Comparison of ENCODE assay signal across 11 mouse cellular contexts in the genomic region with DNA sequence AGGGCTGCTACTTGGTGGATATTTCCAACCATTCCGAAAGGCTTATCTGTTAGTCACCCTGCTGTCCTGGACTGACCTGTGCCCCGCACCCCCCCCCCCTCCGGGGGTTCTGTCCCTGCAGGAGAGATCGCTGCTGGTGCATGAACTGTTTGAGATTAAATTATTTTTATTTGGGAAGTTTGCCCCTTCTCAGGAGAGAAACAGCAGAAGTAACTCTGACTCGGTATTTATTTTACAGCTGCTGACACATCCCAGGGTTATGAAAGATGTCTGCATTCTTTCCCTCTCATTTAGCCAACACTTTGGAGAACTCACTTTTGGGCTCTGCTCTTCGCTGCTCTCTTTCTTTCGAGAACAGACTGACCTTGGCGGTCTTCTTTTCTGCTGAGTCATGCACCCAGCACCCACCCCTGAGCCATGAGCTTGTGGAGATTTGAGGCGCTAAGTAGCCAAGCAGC.
DNase-seq lines count a peak whose midpoint lies in the region; ATAC-seq and TF ChIP-seq lines count a peak whose summit lies in the region.
"Had no signal": no experiment of that assay in that cellular context is flagged by ENCODE, and none has a peak within 500 bp of the region (broad histone marks: within the 10 kb centered on the region; RNA-seq: fewer than 3 reads in every experiment).

No protein-coding gene starts in this region.

- H3K36me3 ChIP-seq in lung, embryonic 16.5 days (ENCODE audit: control insufficient read depth, insufficient read depth, low read length), result no peaks in the 10 kb centered on the region
- H3K36me3 ChIP-seq: midbrain, embryonic 12.5 days had no signal

- CTCF ChIA-PET in Patski (lab: Charles Lee), result no interaction called here

- POLR2A ChIA-PET in Patski (lab: Charles Lee), result no interaction called here

- peak; percentile 56 to 73 for DNase-seq in adrenal gland, adult (ENCODE audit: inconsistent age in 2 of 2, low spot score in 1 of 2)
- DNase-seq in adrenal gland, postnatal 4 days (ENCODE audit: low spot score in 2 of 2), result no peak
- peak; percentile 41 for DNase-seq in Patski (ENCODE audit: low read depth, low spot score)
- DNase-seq in gastrocnemius, postnatal 25 days, result peak; percentile 85
- no peak for DNase-seq in left cerebral cortex, postnatal 4 days
- no peak for DNase-seq in layer of hippocampus, adult 9-10 months (ENCODE audit: low spot score)
- DNase-seq in left cerebral cortex, postnatal 14 days (ENCODE audit: low spot score in 2 of 2), result no peak

- H3K27ac ChIP-seq in lung, embryonic 16.5 days (ENCODE audit: low read length), result no peak overlapping the region
- H3K27ac ChIP-seq: midbrain, embryonic 12.5 days had no signal

- no peak for TF ChIP-seq CTCF in Patski (IDR thresholded peaks at IDR 0.05)

- no peaks in the 10 kb centered on the region for H3K4me1 ChIP-seq in lung, embryonic 16.5 days (replicated peaks; ENCODE audit: control insufficient read depth, insufficient read depth, low read length)
- H3K4me1 ChIP-seq: midbrain, embryonic 12.5 days had no signal

- no peak overlapping the region for H3K4me2 ChIP-seq in lung, embryonic 16.5 days (ENCODE audit: low read depth, low read length)
- H3K4me2 ChIP-seq: midbrain, embryonic 12.5 days had no signal

- 71% methylated on average over 9 of the region's 9 CpGs for WGBS in lung, embryonic 16.5 days

- no peak overlapping the region for H3K9ac ChIP-seq in lung, embryonic 16.5 days (ENCODE audit: low read length)
- H3K9ac ChIP-seq: midbrain, embryonic 12.5 days had no signal

- peak; percentile 86 for ATAC-seq in Patski
- ATAC-seq in lung, embryonic 16.5 days (ENCODE audit: low read depth), result 0 out of 2 replicates have a peak, but pooled peaks have one; percentile 28
- ATAC-seq: activated CD4-positive, CD25-positive, alpha-beta regulatory T cell, adult 4 months; intestine, postnatal 0 days had no signal

- no peaks in the 10 kb centered on the region for H3K27me3 ChIP-seq in Patski
- H3K27me3 ChIP-seq in lung, embryonic 16.5 days (ENCODE audit: control insufficient read depth, insufficient read depth, low read depth, low read length), result no peaks in the 10 kb centered on the region
- H3K27me3 ChIP-seq: midbrain, embryonic 12.5 days had no signal

- intact Hi-C loops in left cerebral cortex, postnatal 4 days (cut with DNase I), result no loop called here
- intact Hi-C loops in left cerebral cortex, postnatal 14 days (cut with DNase I), result no loop called here

- in situ Hi-C loops in Patski (cut with MboI; ENCODE audit: low pct_unique_long_range_greater_than_20kb), result no loop called here

- no peak overlapping the region for H3K4me3 ChIP-seq in lung, embryonic 16.5 days (ENCODE audit: low read length)
- H3K4me3 ChIP-seq: midbrain, embryonic 12.5 days had no signal

- H3K9me3 ChIP-seq in lung, embryonic 16.5 days (ENCODE audit: control insufficient read depth, low read length), result no peaks in the 10 kb centered on the region
- H3K9me3 ChIP-seq: midbrain, embryonic 12.5 days had no signal

Comparison
In these comparisons a context has a peak if more than half of its experiments do, and no peak if none do; other contexts are left out.
1. DNase-seq: peak in adrenal gland, adult (2 of 2), Patski (single experiment) and gastrocnemius, postnatal 25 days (single experiment); none in adrenal gland, postnatal 4 days (0 of 2), left cerebral cortex, postnatal 4 days (single experiment), layer of hippocampus, adult 9-10 months (single experiment) and left cerebral cortex, postnatal 14 days (0 of 2).